Mouse (Mus musculus) cortical plate, adult 2 months (tissue): ENCODE data around the gene Vegfa.

Source experiments
- CTCF ChIP-seq: fragments of 200-500 bp; IDR thresholded peaks from 2 replicates; pipeline ENCODE4 v1.5.1; 2011; ENCODE audit warnings: mild to moderate bottlenecking, control low read depth, low read length; ENCODE audit not compliant: insufficient read depth; ENCODE audit errors: extremely low read depth
- POLR2A ChIP-seq: fragments of 200-500 bp; IDR thresholded peaks from 2 replicates; pipeline ENCODE4 v1.6.1; 2011; ENCODE audit warnings: mild to moderate bottlenecking, low read length, control low read depth; ENCODE audit not compliant: insufficient read depth; ENCODE audit errors: extremely low read depth

- TF ChIP-seq POLR2A (no peak), CTCF (no peak)
Observed at GRCm38 (mm10) chr17:46018736-46019004, 13.5 kb downstream of the Vegfa start.
